Comparison of ENCODE assay signal across 7 mouse cellular contexts in genomic region chr6:38144161-38144998, GRCm38 (mm10). TPM values are rescaled to one million over a fixed set of nuclear protein-coding genes. Genes with fewer than 3 reads are reported as not detected.
DNase-seq lines count a peak whose midpoint lies in the region; ATAC-seq and TF ChIP-seq lines count a peak whose summit lies in the region.

No protein-coding gene starts in this region.

- ATAC-seq in Patski = peak; percentile 61
- no peak for ATAC-seq in liver, embryonic 15.5 days (ENCODE audit: insufficient read depth)
- ATAC-seq in CD4-positive, CD25-positive, alpha-beta regulatory T cell, adult 4 months = no peak

- no peaks in the 10 kb centered on the region for H3K27me3 ChIP-seq in Patski
- H3K27me3 ChIP-seq in embryonic facial prominence, embryonic 10.5 days (replicated peaks; ENCODE audit: low read depth, poor library complexity, severe bottlenecking) = no peaks in the 10 kb centered on the region
- no peaks in the 10 kb centered on the region for H3K27me3 ChIP-seq in liver, embryonic 15.5 days

- no peak overlapping the region for H3K4me2 ChIP-seq in liver, embryonic 15.5 days

- in situ Hi-C loops in Patski (cut with MboI; ENCODE audit: low pct_unique_long_range_greater_than_20kb) = no loop called here

- no peak overlapping the region for H3K4me3 ChIP-seq in embryonic facial prominence, embryonic 10.5 days
- H3K4me3 ChIP-seq in liver, embryonic 15.5 days (replicated peaks) = no peak overlapping the region

- peaks cover 28% of the 10 kb centered on the region for H3K4me1 ChIP-seq in embryonic facial prominence, embryonic 10.5 days
- no peaks in the 10 kb centered on the region for H3K4me1 ChIP-seq in liver, embryonic 15.5 days (replicated peaks)

- H3K36me3 ChIP-seq in embryonic facial prominence, embryonic 10.5 days (replicated peaks) = peaks cover 84% of the 10 kb centered on the region
- H3K36me3 ChIP-seq in liver, embryonic 15.5 days (replicated peaks) = no peaks in the 10 kb centered on the region

- no peaks in the 10 kb centered on the region for H3K9me3 ChIP-seq in embryonic facial prominence, embryonic 10.5 days
- H3K9me3 ChIP-seq in liver, embryonic 15.5 days (replicated peaks) = no peaks in the 10 kb centered on the region

- DNase-seq in Patski (ENCODE audit: low read depth, low spot score) = peak; percentile 66
- DNase-seq in embryonic facial prominence, embryonic 10.5 days (ENCODE audit: low spot score) = no peak
- peak; percentile 61 for DNase-seq in heart, postnatal 25 days (ENCODE audit: low spot score)
- DNase-seq in spleen, adult 18-20 months = no peak
- no peak for DNase-seq in cerebellum, adult 18-20 months

- POLR2A ChIA-PET in Patski (lab: Charles Lee) = interaction anchor here (0.5 to 1.1 kb wide), 3 partner anchors 9 to 26 kb away, joined by 4 to 5 read pairs (median 5); no protein-coding TSS in a partner anchor

- CTCF ChIA-PET in Patski (lab: Charles Lee) = interaction anchor here (0.8 to 1.6 kb wide), 4 partner anchors 10 to 78 kb away, joined by 3 to 4 read pairs (median 4); no protein-coding TSS in a partner anchor

- intact Hi-C loops in heart, postnatal 25 days (cut with DNase I) = no loop called here

- H3K9ac ChIP-seq in liver, embryonic 15.5 days = no peak overlapping the region

- H3K27ac ChIP-seq in embryonic facial prominence, embryonic 10.5 days (replicated peaks) = 0 out of 2 replicates have a peak overlapping the region, but pooled peaks have one; percentile 6
- 0 out of 2 replicates have a peak overlapping the region, but pooled peaks have one; percentile 9 for H3K27ac ChIP-seq in liver, embryonic 15.5 days (replicated peaks)

- WGBS in embryonic facial prominence, embryonic 10.5 days = 60% methylated on average over 9 of the region's 9 CpGs
- 53% methylated on average over 9 of the region's 9 CpGs for WGBS in liver, embryonic 15.5 days (ENCODE audit: insufficient replicate concordance)

- no peak for TF ChIP-seq CTCF in Patski (IDR thresholded peaks at IDR 0.05)

RNA-seq across cellular contexts. Expression of gene Atp6v0a4, which starts 20.0 kb away (rescaled TPM):
- 2.5 TPM for polyA plus RNA-seq in Patski (2021)
- 0.05 TPM in 2 replicates for polyA plus RNA-seq in embryonic facial prominence, embryonic 10.5 days (2016; fragmentation: Nextera tagmentation; extraction: Ambion mirVana)
- total RNA-seq in heart, postnatal 25 days (2021) = 1 to 10 TPM; 2.1 to 3.4 TPM
- polyA plus RNA-seq in liver, embryonic 15.5 days (2015; fragmentation: Nextera tagmentation; extraction: Ambion mirVana) = 0.21 and 0.22 TPM in 2 replicates
- not detected for polyA plus RNA-seq in CD4-positive, CD25-positive, alpha-beta regulatory T cell, adult 4 months (2017; shearing (Covaris generic))

RNA-seq across cellular contexts. Expression of gene Tmem213, which starts 35.3 kb away (rescaled TPM):
- polyA plus RNA-seq in Patski (2021) = not detected
- polyA plus RNA-seq in embryonic facial prominence, embryonic 10.5 days (2016; fragmentation: Nextera tagmentation; extraction: Ambion mirVana) = 0.25 and 0.52 TPM in 2 replicates
- total RNA-seq in heart, postnatal 25 days (2021) = not detected
- polyA plus RNA-seq in liver, embryonic 15.5 days (2015; fragmentation: Nextera tagmentation; extraction: Ambion mirVana) = not detected in 2 replicates
- polyA plus RNA-seq in CD4-positive, CD25-positive, alpha-beta regulatory T cell, adult 4 months (2017; shearing (Covaris generic)) = not detected

Comparison
In these comparisons a context has a peak if more than half of its experiments do, and no peak if none do; other contexts are left out.
1. DNase-seq: peak in Patski (single experiment) and heart, postnatal 25 days (single experiment); none in embryonic facial prominence, embryonic 10.5 days (single experiment), spleen, adult 18-20 months (0 of 2) and cerebellum, adult 18-20 months (0 of 2).